Mouse (Mus musculus) retina, embryonic 14.5 days (tissue): ENCODE measurements around the gene Ptpn3.

ENCODE experiments used
- DNase-seq: peaks from one replicate; pipeline ENCODE4 v3.0.0-alpha.2; 2015; ENCODE audit warnings: low spot score

The Ptpn3 gene

DNA sequence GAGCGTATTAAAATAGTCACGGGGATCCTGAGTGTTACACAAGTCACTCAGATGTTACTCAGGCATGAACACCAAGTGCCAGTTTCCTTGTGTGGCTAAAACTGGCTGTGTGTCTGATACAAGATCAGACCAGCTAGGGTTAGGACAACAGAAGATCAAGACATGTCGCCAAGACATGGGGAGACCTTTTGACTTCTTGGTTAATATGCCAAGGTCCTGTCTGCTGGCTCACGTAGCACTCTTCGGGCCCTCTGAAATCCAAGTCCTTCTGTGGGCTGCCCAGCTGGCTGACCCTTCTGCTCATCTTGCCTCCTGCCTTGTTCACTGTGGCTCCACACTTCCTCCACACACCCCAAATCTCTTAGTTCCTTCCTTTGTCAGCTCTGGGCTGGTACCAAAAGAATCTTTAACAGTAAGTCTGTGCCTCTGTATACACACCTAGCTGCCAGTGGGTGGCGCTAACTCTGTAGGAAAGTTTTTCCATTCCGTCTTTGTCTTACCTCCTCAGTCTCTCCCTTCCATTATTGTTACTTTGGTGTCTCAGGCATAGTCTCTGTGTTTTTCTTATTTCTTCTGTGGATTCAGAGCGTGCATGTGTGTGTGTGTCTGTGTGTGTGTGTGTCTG is 38.5 kb downstream of the Ptpn3 start:
- DNase-seq = peak; percentile 59

DNA sequence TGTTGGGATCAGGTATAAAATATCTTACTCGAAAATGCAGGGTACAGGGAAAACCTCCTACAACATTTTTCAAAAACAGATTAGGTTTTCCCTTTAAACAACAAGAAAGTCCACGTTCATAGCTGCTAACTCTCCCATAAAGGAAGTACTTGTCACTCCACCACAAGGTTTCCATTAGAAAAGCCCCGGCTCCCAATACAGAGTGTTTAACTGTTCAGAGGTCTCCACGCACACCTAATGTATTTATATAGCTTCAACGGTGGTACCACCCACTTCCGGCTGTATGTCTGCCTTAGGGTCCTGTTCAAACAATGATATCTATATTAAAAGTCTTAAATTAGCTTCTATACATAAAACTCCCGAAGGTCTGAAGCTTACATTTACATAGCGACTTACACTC is 39.2 kb downstream of the Ptpn3 start:
- no peak for DNase-seq

DNA sequence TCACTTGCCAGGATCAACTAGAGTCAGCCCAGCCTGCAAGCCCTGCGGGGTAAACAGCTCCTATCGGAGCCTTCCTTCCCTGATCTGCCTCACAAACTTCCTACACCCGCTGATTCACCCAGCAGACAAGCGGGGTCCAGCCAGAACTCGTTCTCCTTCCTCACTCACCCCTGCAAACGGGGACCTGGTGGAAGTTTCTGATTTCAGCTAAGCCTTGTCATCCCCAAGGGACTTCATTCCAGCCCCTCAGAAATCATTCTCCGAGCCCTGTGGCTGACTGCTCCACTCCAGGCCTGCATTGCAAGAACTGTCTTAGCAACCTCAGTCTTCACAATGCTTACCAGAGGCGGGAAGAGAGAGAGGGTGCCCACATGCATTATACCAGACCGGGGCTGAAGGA is 39.8 kb downstream of the Ptpn3 start:
- DNase-seq = no peak

DNA sequence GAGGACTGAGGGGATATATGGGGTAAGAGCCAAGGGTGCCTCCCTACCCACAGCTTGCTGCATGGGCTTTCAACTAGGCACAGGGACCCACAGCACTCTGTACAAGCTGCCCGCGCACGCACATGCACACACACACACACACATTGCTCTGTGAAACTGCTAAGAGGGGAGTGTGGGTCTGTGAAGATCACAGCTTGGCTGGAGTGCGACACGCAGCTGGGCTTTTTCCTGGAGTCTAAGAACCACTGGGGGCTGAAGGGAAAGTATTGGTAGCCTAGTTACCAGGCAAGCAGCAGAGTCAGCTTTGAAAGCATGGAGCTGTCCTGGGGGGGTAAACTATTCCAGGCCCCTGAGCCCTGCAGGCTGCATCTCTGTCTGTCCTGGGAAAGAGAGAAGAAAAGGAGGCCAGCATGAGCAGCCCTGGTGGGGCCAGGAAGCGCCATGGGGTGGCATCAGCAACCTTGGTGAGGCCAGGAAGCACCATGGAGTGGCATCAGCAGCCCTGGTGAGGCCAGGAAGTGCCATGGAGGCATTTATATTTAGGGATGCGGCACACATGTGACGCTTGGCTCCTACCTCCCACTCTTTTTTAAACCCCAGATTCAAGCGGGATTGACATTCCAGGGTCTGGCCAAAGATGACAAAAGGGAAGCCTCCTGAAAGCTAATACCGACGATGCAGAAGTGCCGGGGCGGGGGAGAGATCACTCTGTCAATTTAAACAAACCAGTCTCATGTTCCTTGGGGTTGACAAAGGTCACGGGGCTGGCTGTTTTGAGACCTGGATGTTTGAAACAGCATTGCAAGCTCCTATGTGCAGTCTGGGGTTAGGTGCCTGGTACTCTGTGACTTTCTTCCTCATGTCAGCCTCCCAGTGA is 43.2 kb downstream of the Ptpn3 start:
- no peak for DNase-seq

DNA sequence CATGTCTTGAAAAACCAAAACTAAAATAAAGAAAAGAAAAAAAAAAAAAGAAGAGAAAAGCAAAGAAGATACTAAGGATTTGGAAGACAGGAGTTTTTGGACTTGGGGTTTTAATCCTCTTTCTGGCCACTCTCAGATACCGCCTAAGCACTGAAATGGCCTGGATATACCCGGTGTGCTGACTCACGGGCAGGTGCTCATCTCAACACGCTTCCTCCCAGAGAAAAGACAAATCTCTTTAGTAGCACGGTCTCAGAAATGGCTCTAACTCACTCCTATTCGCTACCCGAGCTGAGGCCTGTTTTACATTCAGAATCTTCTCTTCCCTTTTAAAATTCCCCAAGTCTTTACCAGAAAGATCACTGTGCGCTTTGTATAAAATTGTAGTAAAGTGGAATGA is 44.2 kb downstream of the Ptpn3 start:
- no peak for DNase-seq

DNA sequence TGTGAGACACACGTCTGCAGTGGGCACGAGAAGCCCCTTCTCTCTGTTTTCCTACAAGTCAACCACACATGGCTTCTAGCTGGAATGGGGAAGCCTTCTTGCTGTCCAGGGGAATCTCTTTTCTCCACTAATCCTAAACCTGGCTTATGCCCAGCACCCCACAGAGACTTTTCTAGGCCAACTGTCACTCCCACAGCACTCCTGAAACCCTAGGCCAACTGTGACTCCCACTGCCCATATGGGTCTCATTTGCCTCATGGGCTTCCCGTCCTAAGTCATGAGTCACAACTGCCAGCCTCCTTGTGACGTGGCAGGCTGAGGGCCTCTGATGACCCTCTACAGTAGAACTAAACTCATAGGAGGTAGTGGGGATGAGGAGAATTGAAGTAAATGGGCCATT is 44.9 kb downstream of the Ptpn3 start:
- DNase-seq = no peak

DNA sequence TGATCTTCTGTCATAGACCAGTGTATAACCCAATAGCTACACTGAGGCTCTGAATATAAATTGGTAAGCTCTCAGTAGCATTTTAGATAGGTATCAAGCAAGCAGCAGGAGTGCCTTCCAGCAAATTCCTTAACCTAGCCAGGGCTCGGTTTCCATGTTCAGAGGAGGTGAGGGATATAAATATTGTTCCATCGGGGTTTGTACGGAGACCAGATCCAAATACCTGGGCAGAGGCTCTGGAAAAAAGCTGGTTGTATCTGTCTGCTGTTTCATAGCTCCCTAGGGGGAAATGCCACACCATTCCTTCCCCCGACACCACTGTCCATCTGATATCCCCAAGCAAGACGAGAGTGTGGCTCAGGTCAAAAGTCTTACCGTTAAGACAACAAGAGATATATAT is 47.2 kb downstream of the Ptpn3 start:
- DNase-seq = no peak

DNA sequence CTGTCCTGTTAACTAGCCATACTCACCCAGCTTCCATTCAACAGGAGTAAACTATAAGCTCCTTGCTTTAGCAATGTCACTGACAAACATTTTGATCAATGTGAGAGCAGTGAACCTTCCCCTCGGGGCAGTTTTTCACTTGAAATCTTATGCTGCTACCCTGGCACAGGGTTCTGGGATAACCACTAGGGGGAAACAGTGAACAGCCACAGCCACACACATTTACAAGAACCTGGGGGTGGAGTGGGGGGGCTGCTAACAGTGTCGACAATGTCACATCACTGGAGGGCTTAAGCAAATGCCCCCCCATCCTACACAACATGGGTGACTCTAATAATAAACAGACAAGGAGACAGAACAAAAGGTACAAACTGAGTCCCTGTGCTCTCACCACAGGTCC is 51.0 kb downstream of the Ptpn3 start:
- DNase-seq = peak; percentile 52

DNA sequence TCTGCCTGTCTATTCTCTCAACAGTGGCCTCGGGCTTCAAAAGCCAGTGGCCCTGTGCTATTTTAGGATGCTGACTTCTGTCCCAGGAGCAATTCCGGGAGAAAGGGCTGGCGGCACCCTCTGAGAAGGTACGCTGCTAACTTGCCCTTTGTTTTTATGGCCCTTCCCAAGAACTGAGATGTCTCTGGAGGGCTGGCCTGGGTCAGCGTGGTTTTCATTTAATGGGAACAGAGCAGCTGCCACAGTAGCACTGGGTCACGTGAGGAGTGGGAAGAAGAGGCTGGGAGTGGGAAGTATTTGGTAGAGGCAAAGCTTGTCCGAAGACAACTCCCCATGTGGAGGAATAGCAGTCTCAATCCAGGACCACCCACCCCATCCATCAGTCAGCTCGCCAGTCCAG is 52.5 kb downstream of the Ptpn3 start:
- DNase-seq = no peak

DNA sequence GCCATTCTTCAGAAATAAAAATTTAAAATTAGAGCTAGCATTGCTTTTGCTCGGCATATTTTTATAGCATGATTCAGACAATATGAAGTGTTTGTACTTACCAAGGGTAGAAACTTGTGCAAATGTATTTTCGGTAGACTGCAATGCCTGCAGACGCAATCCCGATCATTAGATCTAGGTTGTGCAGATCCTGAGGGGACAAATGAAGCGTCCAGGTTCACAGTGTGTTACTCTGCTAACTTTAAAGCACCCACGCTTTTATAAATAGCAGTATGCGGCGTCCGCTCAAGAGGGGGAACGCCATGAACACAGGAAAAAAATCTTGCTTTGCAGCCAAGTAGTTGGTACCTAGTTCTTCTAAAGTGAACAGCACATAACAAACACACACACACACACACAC is 56.8 kb downstream of the Ptpn3 start:
- DNase-seq = no peak

DNA sequence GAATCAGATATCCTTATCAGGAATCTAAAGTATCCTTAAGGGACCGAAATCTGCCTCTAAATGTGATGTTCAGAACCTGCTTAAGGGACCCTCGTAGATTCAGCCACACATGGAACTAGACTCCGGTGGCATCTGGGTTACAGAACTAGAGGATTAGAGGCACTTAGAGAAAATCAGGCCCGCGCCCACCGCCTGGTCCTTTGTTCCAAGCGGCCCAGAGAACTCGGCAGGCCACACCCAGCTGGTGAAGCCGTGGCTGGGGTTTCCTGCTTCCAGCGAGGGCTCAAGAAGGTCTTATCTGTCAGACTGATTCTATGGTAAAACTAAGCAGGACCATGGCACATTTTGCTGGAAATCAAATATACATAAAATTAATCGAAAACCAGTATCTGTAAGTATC is 58.3 kb downstream of the Ptpn3 start:
- peak; percentile 42 for DNase-seq

DNA sequence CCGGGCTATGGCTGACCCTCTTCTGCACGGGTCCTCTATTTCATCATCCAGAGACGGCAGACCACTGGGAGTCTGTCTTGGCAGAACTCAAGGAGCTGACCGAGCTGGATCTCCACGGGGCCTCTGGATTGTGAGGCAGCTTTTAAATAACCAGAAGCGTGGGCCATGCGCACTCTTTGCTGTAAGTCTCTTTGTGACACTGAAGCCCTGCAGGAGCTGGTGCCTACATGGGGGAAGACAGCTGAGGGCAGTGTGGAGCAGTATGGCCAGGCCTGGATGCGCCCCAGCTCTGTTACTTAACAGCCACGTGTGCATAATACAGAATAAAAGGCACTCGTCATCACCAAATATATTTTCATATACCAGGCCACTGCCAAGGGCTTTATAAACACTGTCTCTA is 60.7 kb downstream of the Ptpn3 start:
- DNase-seq = no peak

DNA sequence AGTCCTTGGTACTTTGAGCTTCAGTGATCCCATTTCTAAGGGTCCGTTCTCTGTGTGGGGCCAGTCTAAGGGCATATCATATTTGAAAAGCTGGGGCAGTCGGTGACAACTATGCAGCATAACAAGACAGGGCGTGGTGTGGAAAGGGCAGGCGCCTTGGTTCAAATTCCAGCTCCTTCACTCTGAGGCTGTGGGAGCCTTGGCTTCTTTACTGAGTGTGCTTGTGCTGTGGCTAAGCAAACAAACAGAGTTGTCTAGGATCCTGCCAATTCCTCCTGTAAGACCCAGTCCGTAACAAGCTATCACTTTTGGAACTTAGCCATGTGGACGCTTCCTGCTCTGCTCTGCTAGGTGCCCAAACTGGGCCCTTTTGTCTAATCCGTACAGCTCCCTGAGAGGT is 61.5 kb downstream of the Ptpn3 start:
- DNase-seq = no peak

DNA sequence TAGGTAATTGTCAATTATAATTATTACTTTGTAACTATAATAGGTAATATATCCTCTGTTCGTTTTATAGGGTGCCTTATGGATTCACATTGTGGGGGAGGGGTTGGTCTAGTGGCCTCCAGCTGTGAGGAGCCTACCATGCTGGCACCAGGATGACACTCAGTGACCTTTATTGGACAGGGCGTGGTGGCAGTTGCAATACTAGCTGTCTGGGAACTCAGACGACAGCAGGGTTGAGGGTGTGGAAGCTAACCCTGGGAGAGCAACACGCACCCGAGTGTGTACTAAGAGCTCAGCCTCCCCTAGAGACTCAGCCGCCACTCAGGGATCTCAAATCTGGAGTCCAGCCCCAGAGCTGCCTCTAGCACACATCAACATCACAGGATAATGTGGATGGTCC is 62.5 kb downstream of the Ptpn3 start:
- DNase-seq = no peak

DNA sequence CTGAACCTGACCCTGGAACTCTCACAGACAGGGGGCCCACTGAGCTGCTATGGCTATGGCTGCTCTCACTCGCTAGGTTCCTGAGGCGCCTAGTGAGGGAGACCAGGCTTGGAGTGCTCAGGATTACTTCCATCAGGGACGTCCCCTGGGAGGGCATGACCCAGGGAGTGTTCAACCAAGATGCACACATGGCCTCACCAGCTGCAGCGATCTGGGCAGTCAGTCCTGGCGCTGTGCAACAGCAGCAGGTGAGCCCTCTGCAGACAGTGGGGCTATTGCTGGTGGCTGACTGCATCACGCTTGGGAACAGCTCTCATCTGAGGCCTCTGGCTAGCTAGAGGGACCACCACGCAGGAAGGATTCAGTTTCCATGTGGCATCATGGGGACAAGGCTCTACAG is 63.5 kb downstream of the Ptpn3 start:
- no peak for DNase-seq

DNA sequence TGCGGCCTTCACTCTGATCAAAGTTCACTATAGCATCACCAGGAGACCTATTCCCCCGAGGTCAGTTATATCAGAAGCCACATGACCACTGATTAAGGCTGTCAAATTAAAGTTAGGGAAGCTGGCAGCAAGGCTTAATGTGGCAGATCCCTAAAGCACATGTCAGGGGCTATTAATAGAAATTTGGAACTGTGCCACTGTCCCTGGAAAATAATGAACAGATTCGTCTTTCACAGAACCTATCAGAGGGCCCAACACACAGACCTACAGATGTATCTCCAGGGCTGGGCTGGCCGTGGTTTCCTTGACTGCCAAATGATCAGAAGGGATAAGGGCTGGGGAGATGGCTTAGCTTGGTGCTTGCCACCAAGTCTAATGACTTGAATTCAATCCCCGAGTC is 65.1 kb downstream of the Ptpn3 start:
- DNase-seq = no peak

DNA sequence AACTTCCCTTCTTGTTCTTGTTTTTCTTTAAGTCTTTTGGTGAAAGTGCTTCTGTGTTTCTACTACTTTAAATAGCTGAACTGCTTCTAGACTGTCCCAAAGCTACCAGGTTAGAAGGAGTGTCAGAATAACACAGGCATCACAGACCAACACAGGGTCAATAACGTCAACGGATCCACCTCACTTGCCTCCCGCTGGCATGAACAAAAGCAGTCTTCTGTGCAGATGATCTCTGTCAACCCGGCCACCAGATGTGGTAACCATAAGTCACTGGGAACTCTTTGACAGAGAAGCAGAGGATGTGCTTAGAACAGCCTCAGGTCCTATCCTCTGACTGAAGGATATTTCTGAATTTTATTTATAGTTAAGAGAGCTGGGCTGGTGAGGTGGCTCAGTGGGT is 65.9 kb downstream of the Ptpn3 start:
- DNase-seq = no peak

DNA sequence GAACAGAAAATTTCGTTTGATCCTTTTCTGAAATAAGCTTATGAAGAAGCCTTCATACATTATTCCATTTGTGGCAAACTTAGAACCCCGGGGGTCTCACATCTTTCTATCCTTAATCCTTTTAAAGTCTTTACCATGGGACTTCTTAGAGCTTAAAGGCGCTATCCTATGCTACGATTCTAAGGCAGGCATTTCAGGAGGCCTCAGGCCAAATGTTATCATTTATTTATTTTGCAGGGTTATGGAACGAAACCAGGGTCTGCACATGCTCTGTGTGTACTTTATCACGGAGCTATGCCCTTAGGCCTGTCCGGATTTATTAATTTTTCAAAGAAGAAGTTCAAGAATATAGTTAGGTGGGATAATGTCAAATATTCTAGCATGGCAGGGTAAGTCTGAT is 67.3 kb downstream of the Ptpn3 start:
- DNase-seq = no peak

DNA sequence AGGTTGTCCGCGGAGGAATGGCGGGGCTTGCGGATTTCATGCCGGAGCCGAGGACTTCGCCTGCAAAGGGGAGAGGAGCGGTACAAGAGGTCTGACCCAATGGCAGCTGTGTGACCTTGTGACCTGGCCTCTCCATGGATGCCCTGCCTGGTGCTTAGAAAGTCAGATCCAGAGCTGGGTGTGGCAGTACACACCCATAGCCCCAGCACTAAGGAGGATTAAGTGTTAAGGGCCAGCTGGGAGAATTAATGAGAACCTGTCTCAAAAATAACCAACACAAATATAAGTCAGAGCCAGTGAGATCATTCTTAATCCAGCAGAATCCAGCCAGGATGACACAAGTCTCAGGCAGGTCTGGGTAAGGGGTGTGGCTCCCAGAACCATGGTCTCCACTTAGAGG is 69.2 kb downstream of the Ptpn3 start:
- DNase-seq = no peak

DNA sequence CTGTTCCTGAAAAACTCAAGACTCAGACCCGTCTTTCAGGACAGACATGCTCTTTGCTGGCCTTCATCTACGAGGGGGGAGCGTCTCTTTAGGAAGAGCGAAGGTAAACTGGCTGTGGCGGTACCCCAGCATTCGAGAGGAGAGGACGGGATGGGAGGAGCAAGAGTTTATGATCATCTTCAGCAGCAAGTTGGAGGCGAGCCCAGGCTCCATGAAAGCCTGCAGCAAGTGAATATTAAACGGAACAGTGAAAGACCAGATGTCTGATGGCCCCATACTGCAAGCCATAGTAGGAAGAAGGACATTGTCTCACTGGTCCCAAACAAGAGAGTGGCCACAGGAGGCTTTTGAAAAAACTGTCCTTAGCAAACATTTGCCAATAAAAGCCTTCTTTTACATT is 70.3 kb downstream of the Ptpn3 start:
- no peak for DNase-seq

DNA sequence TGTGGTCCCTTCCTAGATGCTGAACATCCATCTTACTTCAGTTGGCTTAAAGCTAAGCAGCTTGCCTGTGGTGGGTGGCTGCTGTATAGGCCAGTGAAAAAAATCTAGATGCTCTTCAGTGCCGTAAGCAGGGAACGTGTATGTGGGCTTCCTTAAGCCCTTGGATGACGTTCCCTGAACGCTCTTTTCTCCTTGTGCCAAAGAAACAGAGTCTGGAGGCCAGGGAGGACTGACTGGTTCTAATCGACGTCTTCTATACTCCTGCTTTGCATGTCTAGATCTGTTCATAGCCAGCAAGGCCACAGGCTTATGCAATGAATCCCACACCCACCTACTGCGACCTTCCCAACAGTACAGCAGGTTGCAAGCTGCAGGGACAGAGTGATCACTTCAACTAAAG is 71.3 kb downstream of the Ptpn3 start:
- DNase-seq = no peak

DNA sequence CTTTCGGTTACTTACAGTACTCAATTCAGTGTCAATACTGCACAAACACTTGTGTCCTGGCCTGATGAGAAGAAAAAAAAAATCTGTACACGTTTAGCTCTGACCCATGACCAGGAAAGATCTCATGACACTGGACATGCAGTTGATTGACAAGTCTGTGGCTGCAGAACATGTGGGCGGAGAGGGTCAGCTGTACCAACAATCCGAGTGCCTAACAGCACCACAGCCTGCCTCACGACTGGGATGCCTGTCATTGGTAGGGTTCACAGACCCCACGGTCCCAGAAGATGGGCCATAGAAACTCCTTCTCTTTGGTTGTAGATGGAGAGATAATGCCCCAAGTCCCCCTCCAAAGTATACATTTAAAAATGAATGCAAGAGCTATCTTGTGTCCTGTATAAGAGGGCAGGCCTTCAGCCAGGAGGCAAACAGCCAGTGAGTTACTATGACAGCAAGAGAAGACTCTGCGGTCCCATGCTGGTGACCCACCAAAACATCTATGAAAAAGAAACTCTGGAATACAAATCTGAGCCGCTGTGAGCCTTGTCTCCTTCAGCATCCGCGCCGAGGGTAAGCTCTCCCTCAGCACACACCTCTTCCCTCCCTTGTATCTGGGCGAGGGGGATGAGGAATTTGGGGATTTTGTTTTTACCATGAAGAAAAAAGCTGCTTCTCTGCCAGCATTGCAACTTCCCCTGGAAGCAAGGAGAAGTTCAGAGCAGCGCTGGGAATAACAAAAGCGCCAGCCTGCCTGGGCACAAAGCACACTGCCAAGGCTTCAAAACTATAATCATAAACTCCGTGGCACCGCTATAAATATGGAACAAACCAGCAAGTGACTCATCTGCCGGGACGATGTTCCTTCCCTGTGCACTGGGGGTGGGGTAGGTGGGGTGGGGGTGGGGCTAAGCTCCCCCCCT is 72.8 kb downstream of the Ptpn3 start:
- DNase-seq = no peak

DNA sequence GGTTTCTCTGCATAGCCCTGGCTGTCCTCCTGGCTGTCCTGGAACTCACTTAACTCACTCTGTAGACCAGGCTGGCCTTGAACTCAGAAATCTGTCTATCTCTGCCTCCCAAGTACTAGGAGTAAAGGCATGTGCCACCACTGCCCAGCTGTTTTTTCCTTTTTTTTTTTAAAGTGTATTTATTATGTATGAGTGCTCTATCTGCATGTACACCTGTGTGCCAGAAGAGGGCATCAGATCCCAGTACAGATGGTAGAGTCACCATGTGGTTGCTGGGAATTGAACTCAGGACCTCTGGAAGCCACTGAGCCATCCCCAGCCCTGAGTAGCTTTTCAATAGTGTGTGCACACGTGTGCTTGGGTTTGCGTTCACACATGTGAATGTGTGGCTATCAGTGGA is 76.9 kb downstream of the Ptpn3 start:
- DNase-seq = no peak
